Mouse (Mus musculus) olfactory bulb, adult 2 months (tissue): ENCODE measurements around the gene Tmed6. TPM values are rescaled to one million over a fixed set of nuclear protein-coding genes. Genes with fewer than 3 reads are reported as not detected.
"Not testable (repeated sequence)": the region's sequence is repeated elsewhere in the genome, so short reads cannot be mapped to it uniquely, and the experiment has no call there.

Experiments
- H3K27ac ChIP-seq: fragments of 200-500 bp; 2 replicates; pipeline ENCODE4 v1.5.1; 2012; ENCODE audit warnings: low read depth, low read length; ENCODE audit not compliant: insufficient read depth
- H3K4me1 ChIP-seq: fragments of 200-500 bp; 2 replicates; pipeline ENCODE4 v1.6.1; 2012; ENCODE audit warnings: low read length; ENCODE audit not compliant: control insufficient read depth, insufficient read depth
- H3K4me3 ChIP-seq: fragments of 200-500 bp; 2 replicates; pipeline ENCODE4 v1.5.1; 2012; ENCODE audit warnings: mild to moderate bottlenecking, low read depth, low read length, moderate library complexity; ENCODE audit not compliant: insufficient read depth
- CTCF ChIP-seq: fragments of 200-500 bp; IDR thresholded peaks from 2 replicates; pipeline ENCODE4 v1.5.1; 2012; ENCODE audit warnings: low read depth, mild to moderate bottlenecking, low read length, moderate library complexity; ENCODE audit not compliant: insufficient read depth
- POLR2A ChIP-seq: fragments of 200-500 bp; IDR thresholded peaks from 2 replicates; pipeline ENCODE4 v1.6.1; 2012; ENCODE audit warnings: mild to moderate bottlenecking, low read depth, low read length, moderate library complexity; ENCODE audit not compliant: insufficient read depth
- WGBS: fragments of 180-500 bp; shearing (Covaris S2); methylation state at CpG from one replicate; pipeline ENCODE4 v1.1.7; 2018; 5-methylcytosine and 5-hydroxymethylcytosine counted together
- polyA plus RNA-seq: library from polyadenylated mRNA; stranded (reverse); fragments of >200 nt; gene quantifications from 2 replicates; pipeline ENCODE4 v1.2.4, GENCODE M21; 2012; ENCODE audit warnings: low replicate concordance; ENCODE audit not compliant: missing spikeins, insufficient read depth, insufficient read length

The Tmed6 gene
- polyA plus RNA-seq, 1 experiment: not detected

- TF ChIP-seq POLR2A (peak; percentile 64), CTCF (no peak)
- Histone ChIP-seq H3K4me3 (peak within 1 kb of the TSS; percentile 87), H3K27ac (peak within 1 kb of the TSS; percentile 57), H3K4me1 (peaks cover 5% of the 10 kb centered on the region)
- WGBS: under 1% methylated on average over 87 of the region's 87 CpGs
These were observed 17.1 kb downstream of the Tmed6 start, which contains the start of gene Pdf for GRCm38 (mm10) chr8:107048061-107048941. Gene Pdf, minus strand, starts transcription at chr8:107048614.

- H3K4me3 ChIP-seq: no peak overlapping the region
- TF ChIP-seq POLR2A (no peak), CTCF (no peak)
These were observed 18.5 kb downstream of the Tmed6 start for GRCm38 (mm10) chr8:107046976-107047375.

GRCm38 (mm10) chr8:107045478-107045877 is 20.0 kb downstream of the Tmed6 start:
- H3K4me1 ChIP-seq: peaks cover 5% of the 10 kb centered on the region
- TF ChIP-seq CTCF (no peak), POLR2A (no peak)
- H3K4me3 ChIP-seq: no peak overlapping the region
- 90% methylated on average over 6 of the region's 6 CpGs for WGBS
- H3K27ac ChIP-seq: no peak overlapping the region

More at GRCm38 (mm10) chr8:107046976-107047375, 18.5 kb downstream of the Tmed6 start:
- peaks cover 5% of the 10 kb centered on the region for H3K4me1 ChIP-seq
- WGBS: 91% methylated on average over 5 of the region's 5 CpGs
- H3K27ac ChIP-seq: no peak overlapping the region

GRCm38 (mm10) chr8:107040632-107041031 is 24.8 kb downstream of the Tmed6 start:
- TF ChIP-seq POLR2A (no peak), CTCF (no peak)
- no peak overlapping the region for H3K4me3 ChIP-seq
- WGBS: 83% methylated on average over 7 of the region's 7 CpGs
- H3K4me1 ChIP-seq: peaks cover under 1% of the 10 kb centered on the region; the same call in 1 of the 2 replicates
- no peak overlapping the region for H3K27ac ChIP-seq

GRCm38 (mm10) chr8:107036626-107037025 is 28.8 kb downstream of the Tmed6 start:
- WGBS: 64% methylated on average over 8 of the region's 8 CpGs
- Histone ChIP-seq H3K4me1 (peaks cover 9% of the 10 kb centered on the region), H3K4me3 (no peak overlapping the region), H3K27ac (no peak overlapping the region)
- TF ChIP-seq CTCF (no peak), POLR2A (no peak)

GRCm38 (mm10) chr8:107035641-107036040 is 29.8 kb downstream of the Tmed6 start:
- WGBS: 90% methylated on average over 3 of the region's 3 CpGs
- Histone ChIP-seq H3K4me1 (peaks cover 9% of the 10 kb centered on the region), H3K4me3 (no peak overlapping the region), H3K27ac (no peak overlapping the region)
- TF ChIP-seq CTCF (no peak), POLR2A (no peak)

GRCm38 (mm10) chr8:107033609-107034008 is 31.8 kb downstream of the Tmed6 start:
- H3K4me1 ChIP-seq, H3K4me3 ChIP-seq, H3K27ac ChIP-seq: not testable (repeated sequence)
- 97% methylated on average over 2 of the region's 2 CpGs for WGBS

- Histone ChIP-seq H3K4me3 (peak overlapping the region; percentile 84), H3K27ac (0 out of 2 replicates have a peak overlapping the region, but pooled peaks have one; percentile 4), H3K4me1 (peaks cover 9% of the 10 kb centered on the region)
- WGBS: under 1% methylated on average over 40 of the region's 40 CpGs
- TF ChIP-seq POLR2A (no peak), CTCF (no peak)
These were observed 33.8 kb downstream of the Tmed6 start for GRCm38 (mm10) chr8:107031577-107032090.

GRCm38 (mm10) chr8:107030650-107031576 is 34.5 kb downstream of the Tmed6 start, which contains the start of gene Vps4a:
Gene Vps4a, plus strand, starts transcription at chr8:107031222.
- 4% methylated on average over 66 of the region's 66 CpGs for WGBS
- peak; percentile 74 for TF ChIP-seq POLR2A
- TF ChIP-seq CTCF: peak; percentile 77
- 0 out of 2 replicates have a peak within 1 kb of the TSS, but pooled peaks have one; percentile 4 for H3K27ac ChIP-seq
- peaks cover 9% of the 10 kb centered on the region for H3K4me1 ChIP-seq
- H3K4me3 ChIP-seq: peak within 1 kb of the TSS; percentile 84
